Mouse (Mus musculus) midbrain, postnatal 0 days (tissue): ENCODE results near the gene Dph2. TPM values are rescaled to one million over a fixed set of nuclear protein-coding genes. Genes with fewer than 3 reads are reported as not detected.
A peak's percentile ranks its signal among the peaks of the same experiment; 100 is the strongest.

Experiments used
- ATAC-seq: fragments of 200-750 bp; cut with Nextera tagmentation; 2 replicates; pipeline ENCODE4 v1.8.0; 2017; ENCODE audit warnings: moderate number of reproducible peaks, mild to moderate bottlenecking, moderate TSS enrichment, moderate library complexity; ENCODE audit not compliant: low FRiP score
- DNase-seq: peaks from one replicate; pipeline ENCODE4 v3.0.0-alpha.2; 2015; ENCODE audit warnings: low spot score
- H3K27ac ChIP-seq: fragments of 300-500 bp; sonication (generic); 2 replicates; pipeline ENCODE4 v1.5.1; 2014; ENCODE audit warnings: low read depth, mild to moderate bottlenecking, low read length, mixed read lengths
- H3K27me3 ChIP-seq: fragments of 300-500 bp; sonication (generic); 2 replicates; pipeline ENCODE4 v1.6.1; 2014; ENCODE audit warnings: low read length, control low read depth, mixed read lengths; ENCODE audit not compliant: insufficient read depth
- H3K36me3 ChIP-seq: fragments of 300-500 bp; sonication (generic); 2 replicates; pipeline ENCODE4 v1.6.1; 2014; ENCODE audit warnings: low read length, control low read depth, mixed read lengths; ENCODE audit not compliant: insufficient read depth
- H3K4me1 ChIP-seq: fragments of 300-500 bp; sonication (generic); 2 replicates; pipeline ENCODE4 v1.6.1; 2014; ENCODE audit warnings: mild to moderate bottlenecking, control low read depth, antibody characterized with exemption, low read length, mixed read lengths; ENCODE audit not compliant: insufficient read depth
- H3K4me2 ChIP-seq: fragments of 300-500 bp; sonication (generic); 2 replicates; pipeline ENCODE4 v1.6.1; 2014; ENCODE audit warnings: low read depth, mild to moderate bottlenecking, low read length, mixed read lengths; ENCODE audit not compliant: poor library complexity, severe bottlenecking
- H3K4me3 ChIP-seq: fragments of 300-500 bp; sonication (generic); 2 replicates; pipeline ENCODE4 v1.5.1; 2014; ENCODE audit warnings: low read depth, mild to moderate bottlenecking, low read length, moderate library complexity
- H3K9ac ChIP-seq: fragments of 300-500 bp; sonication (generic); replicated peaks from 2 replicates; pipeline ENCODE4 v1.6.1; 2014; ENCODE audit warnings: mild to moderate bottlenecking, low read length, moderate library complexity, mixed read lengths; ENCODE audit not compliant: poor library complexity, severe bottlenecking
- H3K9me3 ChIP-seq: fragments of 300-500 bp; sonication (generic); 2 replicates; pipeline ENCODE4 v1.6.1; 2016; ENCODE audit warnings: low read length, control low read depth
- CTCF ChIP-seq: IDR thresholded peaks from 2 replicates; pipeline ENCODE4 v1.5.1; 2016; ENCODE audit warnings: antibody characterized with exemption, mild to moderate bottlenecking
- WGBS: fragments of 180-500 bp; shearing (Covaris S2); extraction: QIAGEN DNeasy Blood & Tissue Kit; methylation state at CpG from one replicate; pipeline ENCODE4 v1.1.7; 2014; 5-methylcytosine and 5-hydroxymethylcytosine counted together
- polyA plus RNA-seq: library from polyadenylated mRNA; unstranded; fragments of >200 nt; fragmentation: Nextera tagmentation; extraction: Ambion mirVana; gene quantifications from 2 replicates; pipeline ENCODE4 v1.2.1, GENCODE M21; 2015
- total RNA-seq: library from RNA; depleted of rRNA; stranded (reverse); fragments of >200 nt; gene quantifications from 2 replicates; pipeline ENCODE4 v1.2.3, GENCODE M21; 2014

The Dph2 gene
- total and polyA plus RNA-seq, 2 experiments from 2014 or later: 13.3 to 13.8 TPM

GRCm38 (mm10) chr4:117870437-117870836 lies 21.4 kb downstream of the Dph2 start:
- H3K4me2 ChIP-seq: no peak overlapping the region
- no peak overlapping the region for H3K4me3 ChIP-seq
- no peak overlapping the region for H3K9ac ChIP-seq
- WGBS: 63% methylated on average over 1 of the region's 1 CpGs
- ATAC-seq (no peak), DNase-seq (no peak)
- TF ChIP-seq CTCF: no peak
- no peaks in the 10 kb centered on the region for H3K9me3 ChIP-seq
- no peak overlapping the region for H3K27ac ChIP-seq
- no peaks in the 10 kb centered on the region for H3K27me3 ChIP-seq
- 0 out of 2 replicates have a peak, but pooled peaks cover 3% of the 10 kb centered on the region for H3K4me1 ChIP-seq
- H3K36me3 ChIP-seq: peaks cover 17% of the 10 kb centered on the region

DNA sequence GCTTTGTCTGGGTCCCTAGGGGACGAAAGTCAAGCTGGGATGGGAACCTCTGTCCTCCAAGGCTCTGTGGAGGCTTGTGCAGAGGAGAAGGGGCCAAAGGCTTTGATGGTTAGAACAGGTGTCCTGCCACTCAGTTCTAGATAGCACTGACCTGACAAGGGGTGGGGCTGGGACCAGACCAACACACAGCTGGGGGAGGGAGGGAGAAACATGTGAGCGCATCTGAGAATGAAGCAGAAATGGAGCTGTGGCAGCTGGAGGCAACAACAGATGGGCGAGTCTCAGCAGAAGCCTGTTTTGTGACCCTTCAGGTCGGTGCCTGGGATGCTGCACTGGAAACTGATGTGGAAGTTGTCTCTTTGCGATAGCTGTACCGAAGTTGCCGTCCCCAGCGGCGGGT lies 22.5 kb downstream of the Dph2 start:
- H3K27me3 ChIP-seq: no peaks in the 10 kb centered on the region
- peaks cover 13% of the 10 kb centered on the region for H3K36me3 ChIP-seq
- no peak overlapping the region for H3K27ac ChIP-seq
- H3K4me2 ChIP-seq: no peak overlapping the region
- no peak overlapping the region for H3K9ac ChIP-seq
- 0 out of 2 replicates have a peak, but pooled peaks cover 3% of the 10 kb centered on the region for H3K4me1 ChIP-seq
- 84% methylated on average over 9 of the region's 9 CpGs for WGBS
- H3K9me3 ChIP-seq: no peaks in the 10 kb centered on the region
- ATAC-seq (no peak), DNase-seq (peak; percentile 27)
- H3K4me3 ChIP-seq: no peak overlapping the region
- TF ChIP-seq CTCF: no peak

DNA sequence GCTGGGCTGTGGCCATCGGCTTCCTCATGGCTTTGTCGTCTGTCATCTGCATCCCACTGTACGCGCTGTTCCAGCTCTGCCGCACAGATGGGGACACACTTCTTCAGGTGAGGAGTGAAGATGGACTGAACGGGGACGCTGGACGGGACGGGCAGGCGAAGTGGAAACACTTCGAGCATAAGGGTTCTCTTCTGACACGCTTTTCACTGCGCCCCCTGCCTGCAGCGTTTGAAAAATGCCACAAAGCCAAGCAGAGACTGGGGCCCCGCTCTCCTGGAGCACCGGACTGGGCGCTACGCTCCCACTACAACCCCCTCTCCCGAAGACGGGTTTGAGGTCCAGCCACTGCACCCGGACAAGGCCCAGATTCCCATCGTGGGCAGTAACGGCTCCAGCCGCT lies 24.0 kb downstream of the Dph2 start:
- Histone ChIP-seq H3K9me3 (no peaks in the 10 kb centered on the region), H3K4me3 (no peak overlapping the region), H3K9ac (no peak overlapping the region), H3K27me3 (no peaks in the 10 kb centered on the region), H3K36me3 (peaks cover 3% of the 10 kb centered on the region; the same call in 1 of the 2 replicates), H3K27ac (no peak overlapping the region), H3K4me1 (0 out of 2 replicates have a peak, but pooled peaks cover 3% of the 10 kb centered on the region), H3K4me2 (no peak overlapping the region)
- DNase-seq (peak; percentile 57), ATAC-seq (0 out of 2 replicates have a peak, but pooled peaks have one; percentile 21)
- peak; percentile 79 for TF ChIP-seq CTCF
- WGBS: 18% methylated on average over 24 of the region's 24 CpGs

- Histone ChIP-seq H3K4me3 (no peak overlapping the region), H3K4me2 (no peak overlapping the region), H3K27ac (no peak overlapping the region), H3K27me3 (no peaks in the 10 kb centered on the region), H3K9me3 (no peaks in the 10 kb centered on the region), H3K36me3 (peaks cover 3% of the 10 kb centered on the region; the same call in 1 of the 2 replicates), H3K9ac (no peak overlapping the region), H3K4me1 (0 out of 2 replicates have a peak, but pooled peaks cover 3% of the 10 kb centered on the region)
- ATAC-seq (no peak), DNase-seq (no peak)
- 76% methylated on average over 6 of the region's 6 CpGs for WGBS
- TF ChIP-seq CTCF: no peak
Measured at GRCm38 (mm10) chr4:117867000-117867399, 24.8 kb downstream of the Dph2 start.

- Histone ChIP-seq H3K4me2 (no peak overlapping the region), H3K9ac (no peak overlapping the region), H3K4me3 (no peak overlapping the region), H3K36me3 (0 out of 2 replicates have a peak, but pooled peaks cover 3% of the 10 kb centered on the region), H3K4me1 (0 out of 2 replicates have a peak, but pooled peaks cover 3% of the 10 kb centered on the region), H3K27ac (no peak overlapping the region), H3K9me3 (no peaks in the 10 kb centered on the region), H3K27me3 (no peaks in the 10 kb centered on the region)
- WGBS: 55% methylated on average over 9 of the region's 9 CpGs
- ATAC-seq (no peak), DNase-seq (peak; percentile 71)
- no peak for TF ChIP-seq CTCF
Measured at GRCm38 (mm10) chr4:117866083-117866482, 25.7 kb downstream of the Dph2 start.

DNA sequence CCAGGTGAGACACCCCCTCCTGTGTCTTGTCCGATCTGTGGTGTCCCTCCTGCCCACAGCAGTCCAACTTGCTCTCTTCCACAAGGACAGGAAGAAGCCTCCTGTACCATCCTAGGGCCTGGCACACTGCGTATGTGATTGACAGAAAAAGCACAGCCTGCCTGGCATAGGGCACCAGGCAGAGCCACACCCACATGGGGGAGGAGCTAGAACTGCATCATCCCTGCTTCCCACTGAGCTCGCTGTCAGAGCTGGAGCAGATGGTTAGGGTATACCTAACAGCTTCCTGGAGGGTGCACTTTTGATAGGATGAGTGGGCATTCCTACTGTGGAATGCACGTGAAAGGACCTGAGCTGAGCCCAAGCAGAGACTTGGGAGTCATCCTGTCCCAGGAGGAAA lies 29.0 kb downstream of the Dph2 start:
- no peak overlapping the region for H3K4me3 ChIP-seq
- peak; percentile 83 for ATAC-seq
- no peak overlapping the region for H3K4me2 ChIP-seq
- H3K9ac ChIP-seq: no peak overlapping the region
- no peaks in the 10 kb centered on the region for H3K9me3 ChIP-seq
- peak; percentile 68 for DNase-seq
- H3K4me1 ChIP-seq: 0 out of 2 replicates have a peak, but pooled peaks cover 3% of the 10 kb centered on the region
- H3K27ac ChIP-seq: no peak overlapping the region
- TF ChIP-seq CTCF: no peak
- WGBS: 36% methylated on average over 4 of the region's 4 CpGs
- H3K27me3 ChIP-seq: no peaks in the 10 kb centered on the region
- H3K36me3 ChIP-seq: peaks cover 8% of the 10 kb centered on the region; the same call in 1 of the 2 replicates
